Mouse (Mus musculus) olfactory bulb, adult 2 months (tissue): ENCODE results near the gene Ror2.

ENCODE experiments used
- CTCF ChIP-seq: fragments of 200-500 bp; IDR thresholded peaks from 2 replicates; pipeline ENCODE4 v1.5.1; 2012; ENCODE audit warnings: low read depth, mild to moderate bottlenecking, low read length, moderate library complexity; ENCODE audit not compliant: insufficient read depth
- POLR2A ChIP-seq: fragments of 200-500 bp; IDR thresholded peaks from 2 replicates; pipeline ENCODE4 v1.6.1; 2012; ENCODE audit warnings: mild to moderate bottlenecking, low read depth, low read length, moderate library complexity; ENCODE audit not compliant: insufficient read depth

DNA sequence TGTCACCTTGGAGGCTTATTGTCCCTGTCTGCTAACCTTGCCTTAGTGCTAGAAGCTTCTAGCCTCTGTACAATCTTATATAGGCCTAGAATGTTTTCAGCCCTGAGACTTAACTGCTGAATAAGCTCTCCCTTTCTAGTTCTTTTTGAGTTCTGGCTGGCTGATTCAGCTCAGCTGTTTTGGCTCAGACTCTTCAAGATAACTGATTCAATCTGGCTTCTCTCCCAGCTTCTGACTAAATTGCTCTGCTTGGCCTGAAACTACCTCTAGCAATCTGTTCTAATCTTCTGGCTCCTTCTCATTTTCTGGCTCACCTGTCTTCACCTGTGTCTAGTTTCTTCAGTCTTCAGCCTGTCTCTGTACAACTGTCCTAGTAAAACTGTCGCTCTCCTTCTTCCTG, 39.6 kb upstream of the Ror2 start:
- TF ChIP-seq CTCF = no peak
- TF ChIP-seq POLR2A = no peak
